Mouse (Mus musculus): Measurements from ENCODE around the gene Hibadh. TPM values are rescaled to one million over a fixed set of nuclear protein-coding genes. Genes with fewer than 3 reads are reported as not detected.

Hibadh gene
- polyA plus RNA-seq, 1 experiment from 2014 or later = 104 TPM

- 56% methylated on average over 7 of the region's 7 CpGs for WGBS
- Histone ChIP-seq H3K9me3 (no peaks in the 10 kb centered on the region), H3K36me3 (no peaks in the 10 kb centered on the region), H3K27ac (no peak overlapping the region), H3K4me3 (no peak overlapping the region), H3K4me2 (no peak overlapping the region), H3K27me3 (no peaks in the 10 kb centered on the region), H3K9ac (no peak overlapping the region), H3K4me1 (peaks cover 9% of the 10 kb centered on the region; the same call in 1 of the 2 replicates)
- ATAC-seq (ENCODE audit: borderline replicate concordance, extremely low read depth, low FRiP score, low TSS enrichment) = no peak
Measured at GRCm38 (mm10) chr6:52601706-52602642, 38.2 kb downstream of the Hibadh start.

DNA sequence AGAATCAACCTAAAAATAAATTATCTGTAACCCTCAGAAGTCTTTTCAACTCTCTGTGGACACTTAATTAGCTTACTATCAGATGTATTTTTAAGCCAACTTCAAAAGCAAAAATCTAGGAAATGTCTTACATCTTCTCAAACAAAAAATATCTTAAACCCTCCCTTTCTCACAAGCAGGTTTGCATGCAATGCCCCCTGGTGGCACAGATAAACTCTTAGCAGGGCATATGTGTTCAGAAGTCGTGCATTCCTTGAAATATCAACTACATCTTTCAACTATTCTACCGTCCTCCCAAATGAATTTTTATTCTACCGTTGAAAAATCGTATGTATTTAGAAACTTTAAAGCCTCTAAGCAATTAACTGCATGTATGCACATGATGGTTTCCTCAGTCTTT, 39.1 kb downstream of the Hibadh start:
- H3K4me1 ChIP-seq = 0 out of 2 replicates have a peak, but pooled peaks cover 5% of the 10 kb centered on the region
- no peak overlapping the region for H3K27ac ChIP-seq
- H3K36me3 ChIP-seq = no peaks in the 10 kb centered on the region
- WGBS = 31% methylated on average over 4 of the region's 4 CpGs
- no peak overlapping the region for H3K9ac ChIP-seq
- no peaks in the 10 kb centered on the region for H3K27me3 ChIP-seq
- no peak for ATAC-seq (ENCODE audit: borderline replicate concordance, extremely low read depth, low FRiP score, low TSS enrichment)
- no peaks in the 10 kb centered on the region for H3K9me3 ChIP-seq
- no peak overlapping the region for H3K4me2 ChIP-seq
- H3K4me3 ChIP-seq = no peak overlapping the region

GRCm38 (mm10) chr6:52594752-52595151, 45.4 kb downstream of the Hibadh start:
- 57% methylated on average over 1 of the region's 1 CpGs for WGBS
- no peak overlapping the region for H3K27ac ChIP-seq
- no peaks in the 10 kb centered on the region for H3K36me3 ChIP-seq
- no peak overlapping the region for H3K9ac ChIP-seq
- H3K4me3 ChIP-seq = no peak overlapping the region
- no peaks in the 10 kb centered on the region for H3K9me3 ChIP-seq
- ATAC-seq (ENCODE audit: borderline replicate concordance, extremely low read depth, low FRiP score, low TSS enrichment) = no peak
- H3K4me1 ChIP-seq = no peaks in the 10 kb centered on the region
- H3K4me2 ChIP-seq = no peak overlapping the region
- no peaks in the 10 kb centered on the region for H3K27me3 ChIP-seq

GRCm38 (mm10) chr6:52586564-52586963, 53.6 kb downstream of the Hibadh start:
- H3K27me3 ChIP-seq = no peaks in the 10 kb centered on the region
- no peak overlapping the region for H3K27ac ChIP-seq
- no peak overlapping the region for H3K4me3 ChIP-seq
- no peaks in the 10 kb centered on the region for H3K9me3 ChIP-seq
- peaks cover 6% of the 10 kb centered on the region; the same call in 1 of the 2 replicates for H3K4me1 ChIP-seq
- ATAC-seq (ENCODE audit: borderline replicate concordance, extremely low read depth, low FRiP score, low TSS enrichment) = no peak
- no peak overlapping the region for H3K4me2 ChIP-seq
- H3K36me3 ChIP-seq = 0 out of 2 replicates have a peak, but pooled peaks cover 4% of the 10 kb centered on the region
- H3K9ac ChIP-seq = no peak overlapping the region

GRCm38 (mm10) chr6:52584383-52584782, 55.8 kb downstream of the Hibadh start:
- no peak overlapping the region for H3K27ac ChIP-seq
- H3K9ac ChIP-seq = no peak overlapping the region
- 0 out of 2 replicates have a peak, but pooled peaks cover 4% of the 10 kb centered on the region for H3K36me3 ChIP-seq
- no peak overlapping the region for H3K4me3 ChIP-seq
- ATAC-seq (ENCODE audit: borderline replicate concordance, extremely low read depth, low FRiP score, low TSS enrichment) = peak; percentile 55; the same call in 1 of the 2 replicates
- H3K9me3 ChIP-seq = no peaks in the 10 kb centered on the region
- 19% methylated on average over 8 of the region's 8 CpGs for WGBS
- no peak overlapping the region for H3K4me2 ChIP-seq
- peaks cover 10% of the 10 kb centered on the region; the same call in 1 of the 2 replicates for H3K4me1 ChIP-seq
- H3K27me3 ChIP-seq = no peaks in the 10 kb centered on the region

DNA sequence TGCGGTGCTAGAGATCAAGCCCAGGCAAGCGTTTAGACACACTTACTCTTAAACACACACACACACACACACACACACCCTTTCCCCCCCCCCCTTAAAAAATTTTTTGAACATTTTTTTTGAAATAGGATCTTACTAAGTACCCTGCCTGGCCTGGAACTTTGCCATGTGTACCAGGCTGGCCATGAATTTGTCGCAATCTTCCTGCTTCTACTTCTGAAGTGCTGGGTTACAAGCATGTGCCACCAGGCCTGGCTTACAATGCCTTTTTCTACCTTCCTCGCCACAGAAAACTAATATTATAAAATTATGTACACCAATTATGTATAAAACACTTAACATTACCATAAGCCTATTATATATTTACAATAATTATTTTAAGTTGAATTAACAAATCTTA, 59.1 kb downstream of the Hibadh start:
- Histone ChIP-seq H3K27ac (no peak overlapping the region), H3K4me1 (peaks cover 13% of the 10 kb centered on the region; the same call in 1 of the 2 replicates), H3K4me3 (no peak overlapping the region), H3K9ac (no peak overlapping the region), H3K4me2 (no peak overlapping the region), H3K36me3 (no peaks in the 10 kb centered on the region), H3K9me3 (no peaks in the 10 kb centered on the region), H3K27me3 (no peaks in the 10 kb centered on the region)
- ATAC-seq (ENCODE audit: borderline replicate concordance, extremely low read depth, low FRiP score, low TSS enrichment) = no peak
- WGBS = 66% methylated on average over 4 of the region's 4 CpGs

- no peak overlapping the region for H3K27ac ChIP-seq
- no peak overlapping the region for H3K4me3 ChIP-seq
- 50% methylated on average over 2 of the region's 2 CpGs for WGBS
Measured at GRCm38 (mm10) chr6:52578322-52578721, 61.9 kb downstream of the Hibadh start.

GRCm38 (mm10) chr6:52577270-52577669, 62.9 kb downstream of the Hibadh start:
- Histone ChIP-seq H3K4me2 (no peak overlapping the region), H3K4me1 (peaks cover 6% of the 10 kb centered on the region; the same call in 1 of the 2 replicates), H3K4me3 (no peak overlapping the region), H3K36me3 (no peaks in the 10 kb centered on the region), H3K27me3 (no peaks in the 10 kb centered on the region), H3K9me3 (no peaks in the 10 kb centered on the region), H3K27ac (no peak overlapping the region), H3K9ac (no peak overlapping the region)
- no peak for ATAC-seq (ENCODE audit: borderline replicate concordance, extremely low read depth, low FRiP score, low TSS enrichment)
- 23% methylated on average over 4 of the region's 4 CpGs for WGBS

More at GRCm38 (mm10) chr6:52578322-52578721, 61.9 kb downstream of the Hibadh start:
- H3K9ac ChIP-seq = no peak overlapping the region
- no peaks in the 10 kb centered on the region for H3K36me3 ChIP-seq
- H3K4me2 ChIP-seq = no peak overlapping the region
- H3K27me3 ChIP-seq = no peaks in the 10 kb centered on the region
- H3K9me3 ChIP-seq = no peaks in the 10 kb centered on the region
- ATAC-seq (ENCODE audit: borderline replicate concordance, extremely low read depth, low FRiP score, low TSS enrichment) = no peak
- H3K4me1 ChIP-seq = peaks cover 6% of the 10 kb centered on the region; the same call in 1 of the 2 replicates

DNA sequence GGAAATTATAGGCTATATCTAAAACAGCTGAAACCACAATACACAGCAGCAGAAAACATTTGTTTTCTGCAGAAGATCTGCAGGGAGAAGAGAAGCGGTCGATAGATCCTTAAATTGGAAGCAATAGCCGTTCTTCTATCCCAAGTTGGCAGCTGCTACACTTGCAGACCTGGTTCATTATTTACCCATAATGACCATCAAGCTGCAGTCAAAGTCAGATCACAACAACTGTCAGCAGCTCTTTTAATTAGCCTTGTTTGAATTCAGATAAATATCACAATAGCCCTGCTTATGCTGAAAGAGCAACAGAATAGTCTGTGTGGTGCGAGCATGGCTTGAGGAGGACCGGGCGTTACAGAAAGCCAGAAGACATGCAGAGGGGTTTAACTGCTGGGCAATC, 71.5 kb downstream of the Hibadh start:
- H3K4me3 ChIP-seq = no peak overlapping the region
- peaks cover 17% of the 10 kb centered on the region; the same call in 1 of the 2 replicates for H3K4me1 ChIP-seq
- WGBS = 71% methylated on average over 6 of the region's 6 CpGs
- H3K27me3 ChIP-seq = no peaks in the 10 kb centered on the region
- H3K9me3 ChIP-seq = no peaks in the 10 kb centered on the region
- no peak for ATAC-seq (ENCODE audit: borderline replicate concordance, extremely low read depth, low FRiP score, low TSS enrichment)
- no peaks in the 10 kb centered on the region for H3K36me3 ChIP-seq
- no peak overlapping the region for H3K9ac ChIP-seq
- no peak overlapping the region for H3K27ac ChIP-seq
- H3K4me2 ChIP-seq = no peak overlapping the region

- no peak overlapping the region for H3K4me3 ChIP-seq
- H3K27me3 ChIP-seq = no peaks in the 10 kb centered on the region
- peaks cover 17% of the 10 kb centered on the region; the same call in 1 of the 2 replicates for H3K4me1 ChIP-seq
- H3K9me3 ChIP-seq = no peaks in the 10 kb centered on the region
- H3K27ac ChIP-seq = no peak overlapping the region
- ATAC-seq (ENCODE audit: borderline replicate concordance, extremely low read depth, low FRiP score, low TSS enrichment) = no peak
- no peak overlapping the region for H3K9ac ChIP-seq
- no peak overlapping the region for H3K4me2 ChIP-seq
- 61% methylated on average over 20 of the region's 20 CpGs for WGBS
- H3K36me3 ChIP-seq = no peaks in the 10 kb centered on the region
Measured at GRCm38 (mm10) chr6:52567327-52568299, 72.6 kb downstream of the Hibadh start.

- Histone ChIP-seq H3K9ac (no peak overlapping the region), H3K9me3 (no peaks in the 10 kb centered on the region), H3K4me3 (no peak overlapping the region), H3K4me2 (no peak overlapping the region), H3K27ac (no peak overlapping the region), H3K4me1 (peaks cover 17% of the 10 kb centered on the region; the same call in 1 of the 2 replicates), H3K36me3 (no peaks in the 10 kb centered on the region), H3K27me3 (no peaks in the 10 kb centered on the region)
- no peak for ATAC-seq (ENCODE audit: borderline replicate concordance, extremely low read depth, low FRiP score, low TSS enrichment)
- 79% methylated on average over 5 of the region's 5 CpGs for WGBS
Measured at GRCm38 (mm10) chr6:52565210-52565609, 75.0 kb downstream of the Hibadh start.
